Mouse (Mus musculus) midbrain, embryonic 16.5 days (tissue): ENCODE results near the gene Ergic1. TPM values are rescaled to one million over a fixed set of nuclear protein-coding genes. Genes with fewer than 3 reads are reported as not detected.

ENCODE experiments used
- ATAC-seq: fragments of 200-750 bp; cut with Nextera tagmentation; 2 replicates; pipeline ENCODE4 v1.8.0; 2017; ENCODE audit warnings: moderate TSS enrichment
- H3K27ac ChIP-seq: fragments of 300-500 bp; sonication (generic); 2 replicates; pipeline ENCODE4 v1.5.1; 2014; ENCODE audit warnings: mild to moderate bottlenecking, low read length, mixed read lengths
- H3K27me3 ChIP-seq: fragments of 300-500 bp; sonication (generic); 2 replicates; pipeline ENCODE4 v1.6.1; 2014; ENCODE audit warnings: low read depth, low read length, mixed read lengths; ENCODE audit not compliant: control insufficient read depth, insufficient read depth
- H3K36me3 ChIP-seq: fragments of 300-500 bp; sonication (generic); 2 replicates; pipeline ENCODE4 v1.6.1; 2014; ENCODE audit warnings: mild to moderate bottlenecking, low read length, moderate library complexity, mixed read lengths; ENCODE audit not compliant: control insufficient read depth, insufficient read depth
- H3K4me1 ChIP-seq: fragments of 300-500 bp; sonication (generic); 2 replicates; pipeline ENCODE4 v1.6.1; 2014; ENCODE audit warnings: mild to moderate bottlenecking, low read length, mixed read lengths; ENCODE audit not compliant: control insufficient read depth, insufficient read depth
- H3K4me2 ChIP-seq: fragments of 300-500 bp; sonication (generic); 2 replicates; pipeline ENCODE4 v1.6.1; 2014; ENCODE audit warnings: mild to moderate bottlenecking, low read length, mixed read lengths
- H3K4me3 ChIP-seq: fragments of 300-500 bp; sonication (generic); 2 replicates; pipeline ENCODE4 v1.5.1; 2014; ENCODE audit warnings: low read depth, mild to moderate bottlenecking, low read length, moderate library complexity, mixed read lengths
- H3K9ac ChIP-seq: fragments of 300-500 bp; sonication (generic); 2 replicates; pipeline ENCODE4 v1.6.1; 2014; ENCODE audit warnings: low read depth, low read length, mixed read lengths
- H3K9me3 ChIP-seq: fragments of 300-500 bp; sonication (generic); replicated peaks from 2 replicates; pipeline ENCODE4 v1.6.1; 2014; ENCODE audit warnings: mild to moderate bottlenecking, low read length, mixed read lengths; ENCODE audit not compliant: control insufficient read depth, poor library complexity, severe bottlenecking
- WGBS: fragments of 180-500 bp; shearing (Covaris S2); extraction: QIAGEN DNeasy Blood & Tissue Kit; methylation state at CpG from one replicate; pipeline ENCODE4 v1.1.7; 2014; 5-methylcytosine and 5-hydroxymethylcytosine counted together
- polyA plus RNA-seq: library from polyadenylated mRNA; unstranded; fragments of >200 nt; fragmentation: Nextera tagmentation; extraction: Ambion mirVana; gene quantifications from 2 replicates; pipeline ENCODE4 v1.2.1, GENCODE M21; 2015

The Ergic1 gene
- polyA plus RNA-seq, 1 experiment from 2014 or later: 103 TPM

DNA sequence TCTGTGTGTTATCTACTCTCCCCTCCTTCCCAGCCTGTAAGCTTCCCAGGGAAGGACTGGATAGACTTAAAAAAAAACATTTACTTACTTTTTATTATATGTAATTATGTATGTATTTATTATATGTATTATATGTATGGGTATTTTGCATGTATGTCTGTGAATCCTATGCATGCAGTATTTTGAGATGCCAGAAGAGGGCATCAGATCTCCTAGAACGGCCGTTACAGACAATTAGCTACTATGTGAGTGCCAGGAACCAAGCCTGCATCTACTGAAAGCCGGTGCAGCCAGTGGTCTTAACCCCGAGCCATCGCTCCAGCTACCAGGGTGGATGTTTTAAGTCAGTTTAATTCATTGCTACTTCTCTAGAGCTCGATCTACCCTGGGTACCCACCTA lies 120.0 kb downstream of the Ergic1 start:
- H3K27me3 ChIP-seq: no peaks in the 10 kb centered on the region
- no peak overlapping the region for H3K9ac ChIP-seq
- H3K4me3 ChIP-seq: no peak overlapping the region
- H3K27ac ChIP-seq: no peak overlapping the region
- 89% methylated on average over 6 of the region's 6 CpGs for WGBS
- no peak overlapping the region for H3K4me2 ChIP-seq
- no peaks in the 10 kb centered on the region for H3K9me3 ChIP-seq
- no peak for ATAC-seq
- H3K36me3 ChIP-seq: peaks cover 20% of the 10 kb centered on the region
- H3K4me1 ChIP-seq: peaks cover 22% of the 10 kb centered on the region

DNA sequence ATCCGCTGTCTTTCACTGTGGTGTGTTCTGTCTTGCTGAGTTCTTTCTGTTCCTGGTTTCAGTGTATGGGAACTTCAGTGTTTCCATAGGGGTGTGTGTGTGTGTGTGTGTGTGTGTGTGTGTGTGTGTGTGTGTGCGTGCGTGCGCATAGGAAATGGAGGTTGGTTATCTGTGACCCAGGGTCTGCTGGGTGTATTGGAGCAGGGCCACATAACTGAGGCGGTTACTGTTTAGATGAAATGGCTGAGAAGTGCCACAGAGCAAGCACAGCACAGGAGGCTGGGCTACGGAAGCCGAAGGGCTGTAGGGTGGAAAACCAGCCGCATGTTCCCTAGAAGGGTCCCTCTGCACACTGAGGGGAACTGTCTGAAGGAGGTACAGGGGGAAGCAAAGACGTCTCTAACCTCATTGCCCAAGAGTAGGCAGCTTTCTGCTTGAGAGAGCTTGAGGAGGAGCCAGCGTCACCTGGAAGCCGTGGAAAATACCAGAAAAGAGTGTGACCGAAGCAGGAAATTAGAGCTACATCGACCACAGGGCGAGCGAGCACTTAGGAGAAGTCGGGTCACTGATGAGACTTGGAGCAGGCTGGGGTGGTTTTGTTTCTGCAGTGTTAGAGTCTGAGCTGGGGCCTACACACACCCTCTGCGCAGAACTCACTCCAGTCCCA lies 125.2 kb downstream of the Ergic1 start:
- Histone ChIP-seq H3K9me3 (no peaks in the 10 kb centered on the region), H3K27ac (no peak overlapping the region), H3K4me2 (no peak overlapping the region), H3K9ac (no peak overlapping the region), H3K27me3 (no peaks in the 10 kb centered on the region), H3K36me3 (peaks cover 20% of the 10 kb centered on the region), H3K4me3 (no peak overlapping the region), H3K4me1 (peaks cover 10% of the 10 kb centered on the region)
- ATAC-seq: no peak
- 93% methylated on average over 17 of the region's 17 CpGs for WGBS

DNA sequence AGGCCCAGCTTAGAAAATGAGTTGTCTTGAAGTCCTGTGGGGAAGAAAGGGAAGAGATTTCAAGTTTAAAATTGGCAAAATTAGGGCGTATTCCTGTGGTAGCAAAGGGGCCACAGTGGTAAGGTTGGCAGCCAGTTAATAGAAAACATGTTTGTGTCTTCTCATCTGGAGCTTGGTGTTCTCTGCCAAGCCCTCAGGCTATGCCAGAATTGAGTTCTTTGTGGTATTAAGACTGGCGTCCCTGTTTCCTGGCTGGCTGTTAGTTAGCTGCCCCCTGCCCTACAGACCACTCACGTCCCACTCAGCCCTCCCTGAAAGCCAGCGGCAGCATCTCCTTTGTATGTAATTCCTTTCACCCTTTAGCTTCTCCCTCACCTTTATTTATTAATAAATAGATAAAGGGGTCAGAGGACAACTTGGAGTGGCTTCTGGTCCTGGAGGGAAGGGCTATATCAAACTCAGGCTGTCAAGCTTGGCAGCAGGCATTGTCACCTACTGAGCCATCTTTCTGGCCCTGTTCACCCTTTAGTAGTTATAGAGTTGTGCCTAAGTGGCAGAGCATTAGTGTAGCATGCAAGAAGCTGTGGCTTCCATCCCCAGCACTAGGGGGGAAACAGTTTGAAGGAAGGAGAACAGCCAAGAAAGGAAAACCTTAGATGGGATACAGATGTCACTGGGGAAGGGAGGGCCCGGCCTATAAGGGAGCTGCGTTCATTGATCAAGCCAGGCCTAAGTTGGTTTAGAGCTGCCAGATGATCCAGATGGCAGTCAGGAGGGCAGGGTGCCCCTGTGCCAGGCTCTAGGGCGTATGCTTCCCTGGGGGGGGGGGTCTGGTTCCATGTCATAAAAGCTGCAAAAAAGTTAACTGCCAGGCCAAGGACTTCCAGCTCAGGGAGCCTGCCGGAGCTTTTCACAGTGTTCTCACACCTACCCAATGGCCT lies 127.8 kb downstream of the Ergic1 start:
- H3K27ac ChIP-seq: peak overlapping the region; percentile 43
- H3K27me3 ChIP-seq: no peaks in the 10 kb centered on the region
- no peaks in the 10 kb centered on the region for H3K9me3 ChIP-seq
- WGBS: 76% methylated on average over 8 of the region's 8 CpGs
- 0 out of 2 replicates have a peak, but pooled peaks have one; percentile 48 for ATAC-seq
- H3K4me3 ChIP-seq: no peak overlapping the region
- peaks cover 10% of the 10 kb centered on the region for H3K4me1 ChIP-seq
- no peak overlapping the region for H3K4me2 ChIP-seq
- H3K36me3 ChIP-seq: peaks cover 10% of the 10 kb centered on the region
- no peak overlapping the region for H3K9ac ChIP-seq

DNA sequence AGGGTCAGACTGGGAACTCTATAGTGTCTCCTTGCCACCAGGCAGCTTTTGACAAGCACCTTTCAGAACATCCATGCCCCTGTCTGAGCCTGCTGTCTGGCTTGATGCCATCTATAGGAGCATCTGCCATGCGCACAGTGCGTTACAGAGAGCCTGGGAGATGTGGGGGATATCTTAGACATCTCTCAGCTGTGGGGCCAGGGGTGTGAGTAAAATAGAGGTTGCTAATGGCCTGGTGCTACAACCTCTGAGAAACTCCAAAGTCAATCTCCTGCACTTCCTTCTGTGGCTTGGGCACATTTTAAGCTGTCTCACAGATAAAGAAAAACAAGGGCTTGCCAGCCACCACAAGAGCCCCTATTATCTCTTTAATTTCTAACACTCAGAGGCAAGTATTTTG lies 128.5 kb downstream of the Ergic1 start:
- peaks cover 10% of the 10 kb centered on the region for H3K4me1 ChIP-seq
- no peak overlapping the region for H3K4me3 ChIP-seq
- H3K27me3 ChIP-seq: no peaks in the 10 kb centered on the region
- WGBS: 77% methylated on average over 2 of the region's 2 CpGs
- H3K4me2 ChIP-seq: no peak overlapping the region
- ATAC-seq: no peak
- H3K9ac ChIP-seq: no peak overlapping the region
- H3K9me3 ChIP-seq: no peaks in the 10 kb centered on the region
- peak overlapping the region; percentile 43 for H3K27ac ChIP-seq
- peaks cover 4% of the 10 kb centered on the region; the same call in 1 of the 2 replicates for H3K36me3 ChIP-seq

DNA sequence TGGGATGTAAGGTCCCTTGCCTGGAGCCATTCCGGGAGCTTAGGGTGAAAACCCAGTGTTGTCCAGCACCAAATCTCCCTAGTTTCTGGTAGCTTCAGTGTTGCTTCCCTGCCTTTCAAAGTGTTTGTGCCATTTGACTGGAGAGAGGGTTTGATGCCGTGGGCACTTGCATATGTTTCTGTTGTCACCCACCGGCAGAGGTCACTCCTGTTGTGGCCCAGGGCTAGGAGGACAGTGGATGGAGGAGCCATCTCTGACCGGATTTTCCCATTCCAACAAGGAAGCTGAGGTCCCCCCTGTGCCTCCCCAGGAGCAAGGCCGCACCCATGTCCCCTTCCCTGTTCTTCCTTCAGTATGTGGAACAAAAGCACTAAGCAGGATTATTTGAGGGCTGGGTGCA lies 128.9 kb downstream of the Ergic1 start:
- Histone ChIP-seq H3K9me3 (no peaks in the 10 kb centered on the region), H3K27me3 (no peaks in the 10 kb centered on the region), H3K4me3 (no peak overlapping the region), H3K27ac (peak overlapping the region; percentile 43; the same call in 1 of the 2 replicates), H3K9ac (no peak overlapping the region), H3K4me2 (no peak overlapping the region), H3K36me3 (peaks cover 4% of the 10 kb centered on the region), H3K4me1 (peaks cover 10% of the 10 kb centered on the region)
- WGBS: 71% methylated on average over 5 of the region's 5 CpGs
- ATAC-seq: no peak

DNA sequence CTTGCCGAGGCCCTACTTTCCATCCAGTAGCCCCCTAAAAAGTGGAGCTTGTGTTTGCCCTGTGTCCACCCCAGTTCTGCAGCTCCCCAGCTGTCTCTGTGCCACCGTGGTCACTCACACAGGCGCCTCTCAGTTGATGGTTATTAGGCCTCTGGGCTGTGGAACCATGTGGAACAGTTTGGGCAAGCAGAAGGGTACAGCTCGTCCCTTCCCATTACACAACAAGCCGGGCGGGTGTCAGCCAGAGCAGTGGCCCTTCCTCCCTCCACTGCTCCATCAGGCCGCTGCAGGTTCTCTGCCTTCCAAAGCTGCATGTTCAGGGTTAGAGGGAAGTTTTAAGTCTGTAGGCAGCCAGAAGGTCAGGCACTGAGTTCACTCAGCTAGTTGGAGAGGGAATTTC lies 129.8 kb downstream of the Ergic1 start:
- peaks cover 10% of the 10 kb centered on the region for H3K4me1 ChIP-seq
- 91% methylated on average over 7 of the region's 7 CpGs for WGBS
- ATAC-seq: no peak
- H3K4me2 ChIP-seq: no peak overlapping the region
- H3K27me3 ChIP-seq: no peaks in the 10 kb centered on the region
- peaks cover 5% of the 10 kb centered on the region; the same call in 1 of the 2 replicates for H3K36me3 ChIP-seq
- no peaks in the 10 kb centered on the region for H3K9me3 ChIP-seq
- no peak overlapping the region; the same call in 1 of the 2 replicates for H3K27ac ChIP-seq
- H3K9ac ChIP-seq: no peak overlapping the region
- H3K4me3 ChIP-seq: no peak overlapping the region

DNA sequence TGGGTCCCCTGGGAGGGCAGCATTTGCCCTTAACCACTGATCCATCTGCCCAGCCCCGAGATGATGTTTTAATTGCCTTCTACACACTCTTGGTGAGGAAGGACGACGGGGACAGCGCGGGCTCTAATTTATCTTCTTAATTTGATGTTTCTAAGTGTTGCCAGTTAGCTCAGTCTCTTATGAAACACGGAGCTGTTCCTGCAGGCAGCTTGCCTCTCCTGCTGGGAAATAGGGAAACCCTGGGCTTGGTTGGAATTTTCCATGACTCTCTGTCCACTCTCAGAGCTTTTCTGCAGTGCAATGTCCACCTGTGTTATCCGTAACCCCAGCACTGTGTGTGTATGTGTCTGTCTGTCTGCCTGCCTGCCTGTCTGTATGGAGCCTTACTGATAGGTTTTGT lies 132.1 kb downstream of the Ergic1 start:
- Histone ChIP-seq H3K27me3 (no peaks in the 10 kb centered on the region), H3K4me3 (no peak overlapping the region), H3K4me2 (no peak overlapping the region), H3K36me3 (peaks cover 7% of the 10 kb centered on the region), H3K9ac (no peak overlapping the region), H3K27ac (no peak overlapping the region), H3K9me3 (no peaks in the 10 kb centered on the region), H3K4me1 (peaks cover 4% of the 10 kb centered on the region; the same call in 1 of the 2 replicates)
- ATAC-seq: no peak
- WGBS: 88% methylated on average over 7 of the region's 7 CpGs

DNA sequence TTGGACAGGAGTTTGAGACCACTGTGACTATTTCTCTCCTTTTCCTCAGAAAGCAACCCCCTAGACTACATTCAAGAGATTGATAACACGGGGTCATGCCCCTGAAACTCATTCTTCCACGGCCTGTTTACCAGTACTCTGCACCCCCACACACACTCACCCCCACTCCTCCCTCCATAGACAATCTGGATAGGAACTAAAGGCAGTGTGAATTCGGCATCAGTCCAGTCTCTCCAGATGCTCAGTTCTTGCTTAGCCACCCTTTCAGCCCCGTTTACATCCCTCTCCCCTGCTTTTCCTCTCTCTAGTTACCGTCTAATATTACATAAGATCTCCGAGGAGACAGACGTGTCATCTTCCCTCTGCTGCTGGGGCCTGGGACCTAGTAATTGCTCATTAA lies 132.9 kb downstream of the Ergic1 start:
- no peak for ATAC-seq
- Histone ChIP-seq H3K4me3 (no peak overlapping the region), H3K36me3 (peaks cover 13% of the 10 kb centered on the region), H3K4me1 (peaks cover 2% of the 10 kb centered on the region; the same call in 1 of the 2 replicates), H3K4me2 (no peak overlapping the region), H3K9me3 (no peaks in the 10 kb centered on the region), H3K9ac (no peak overlapping the region), H3K27ac (no peak overlapping the region), H3K27me3 (no peaks in the 10 kb centered on the region)
- WGBS: 86% methylated on average over 7 of the region's 7 CpGs

DNA sequence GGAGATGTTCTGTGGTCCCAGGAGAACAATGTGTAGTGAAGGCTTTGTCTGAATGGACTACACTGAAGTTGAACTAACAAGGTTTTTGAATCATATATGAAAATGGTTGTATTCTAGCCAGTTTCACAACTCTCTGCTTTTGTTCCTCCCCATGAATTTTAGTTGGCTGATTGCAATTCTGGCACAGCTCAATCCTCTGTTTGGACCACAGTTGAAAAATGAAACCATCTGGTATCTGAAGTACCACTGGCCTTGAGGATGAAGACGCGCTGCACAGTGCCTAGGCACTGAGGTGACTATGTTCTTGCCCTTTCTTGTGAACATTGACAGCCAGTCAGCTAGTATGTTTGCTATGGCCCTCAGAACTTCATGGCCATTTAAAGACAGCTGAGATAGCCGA lies 133.9 kb downstream of the Ergic1 start:
- WGBS: 98% methylated on average over 3 of the region's 3 CpGs

More for the DNA sequence above, 133.9 kb downstream of the Ergic1 start:
- no peak for ATAC-seq
- H3K9me3 ChIP-seq: no peaks in the 10 kb centered on the region
- peaks cover 2% of the 10 kb centered on the region; the same call in 1 of the 2 replicates for H3K4me1 ChIP-seq
- H3K27ac ChIP-seq: no peak overlapping the region
- H3K4me3 ChIP-seq: no peak overlapping the region
- peaks cover 19% of the 10 kb centered on the region for H3K36me3 ChIP-seq
- no peak overlapping the region for H3K9ac ChIP-seq
- H3K27me3 ChIP-seq: no peaks in the 10 kb centered on the region
- H3K4me2 ChIP-seq: no peak overlapping the region
